Mouse (Mus musculus) central nervous system, embryonic 11.5 days (tissue): ENCODE measurements around the gene 2310003L06Rik. TPM values are rescaled to one million over a fixed set of nuclear protein-coding genes. Genes with fewer than 3 reads are reported as not detected.

Experiments
- polyA plus RNA-seq: library from polyadenylated mRNA; depleted of rRNA; stranded (reverse); fragments of >200 nt; gene quantifications from 2 replicates; pipeline ENCODE4 v1.2.3, GENCODE M21; 2012; rRNA removed

The 2310003L06Rik gene
- not detected in 2 replicates for polyA plus RNA-seq

DNA sequence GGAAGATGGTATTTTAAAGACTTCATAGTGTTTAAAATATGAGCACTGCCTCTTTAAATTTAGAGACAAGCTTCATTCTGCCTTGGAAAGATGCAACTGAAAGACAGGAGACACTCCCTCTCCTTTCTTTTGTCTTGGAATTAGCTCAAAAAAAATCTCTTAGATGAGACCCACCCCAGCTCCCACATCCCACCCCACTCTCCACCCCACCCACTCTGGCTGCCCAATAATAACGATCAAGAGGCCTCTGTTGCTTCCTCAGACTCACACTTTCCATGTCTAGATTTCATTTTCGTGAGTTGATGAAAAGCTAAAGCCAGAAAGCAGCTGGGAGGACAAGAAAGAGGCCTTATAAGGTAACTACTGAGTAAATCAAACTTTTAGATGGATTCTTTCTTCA is at the start of gene 2310003L06Rik, which contains the start of gene Gm28434:
2310003L06Rik (plus strand) TSS at position 259 of the 400 bp plus-strand sequence.
Gm28434 (plus strand) TSS at position 317 of the 400 bp plus-strand sequence.

GRCm38 (mm10) chr5:87925372-87925771 is 43.9 kb upstream of the 2310003L06Rik start, which contains the start of gene Csn3:
Gene Csn3 (plus strand): TSS chr5:87925579.

DNA sequence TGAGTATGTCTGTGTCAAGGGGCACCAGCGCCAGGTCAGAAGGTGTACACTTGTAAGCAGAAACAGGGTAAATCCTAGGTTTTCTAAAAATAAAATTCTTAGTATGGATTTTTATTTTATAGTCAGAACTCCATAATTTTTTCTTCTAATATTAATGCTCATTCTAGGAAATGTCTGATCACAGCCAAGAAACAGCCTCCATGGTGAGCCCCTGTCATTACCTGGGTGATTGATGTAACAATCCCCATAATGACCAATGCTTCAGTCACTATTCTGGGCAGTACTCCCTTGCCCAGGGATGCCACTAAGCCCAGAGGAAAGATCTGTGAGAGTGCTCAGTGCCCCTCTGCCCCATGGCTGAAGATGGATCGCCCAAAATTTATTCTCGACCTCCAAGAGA is 9.9 kb downstream of the 2310003L06Rik start, which contains the start of gene Cabs1:
Cabs1 (plus strand) TSS at position 301 of the 400 bp plus-strand sequence.

GRCm38 (mm10) chr5:88002249-88002648 is 33.0 kb downstream of the 2310003L06Rik start, which contains the start of gene Smr3a:
Gene Smr3a (plus strand): TSS chr5:88002549.

Other genes starting within 250 kb of the 2310003L06Rik start
- gene Csn1s2a, start 194.9 kb upstream of the 2310003L06Rik start, polyA plus RNA-seq: not detected in 2 replicates
- not detected in 2 replicates for gene Csn1s2b, start 161.4 kb upstream of the 2310003L06Rik start, polyA plus RNA-seq
- not detected in 2 replicates for gene Prr27, start 143.8 kb upstream of the 2310003L06Rik start, polyA plus RNA-seq
- not detected in 2 replicates for gene Odam, start 84.4 kb upstream of the 2310003L06Rik start, polyA plus RNA-seq
- gene Csn3, start 43.9 kb upstream of the 2310003L06Rik start, polyA plus RNA-seq: 0.09 TPM in 1 of 2 replicates, not detected in the other
- not detected in 2 replicates for gene Gm28434, start 58 bp downstream of the 2310003L06Rik start, polyA plus RNA-seq
- not detected in 2 replicates for gene Cabs1, start 10.0 kb downstream of the 2310003L06Rik start, polyA plus RNA-seq
- not detected in 2 replicates for gene Smr3a, start 33.1 kb downstream of the 2310003L06Rik start, polyA plus RNA-seq
- gene Smr2, start 117.1 kb downstream of the 2310003L06Rik start, polyA plus RNA-seq: not detected in 2 replicates
- gene Gm11116, start 142.1 kb downstream of the 2310003L06Rik start, polyA plus RNA-seq: not detected in 2 replicates
- not detected in 2 replicates for gene Gm11115, start 184.6 kb downstream of the 2310003L06Rik start, polyA plus RNA-seq